Mouse (Mus musculus) spleen, postnatal 14 days (tissue): ENCODE data around the gene Vwf.

Source experiments
- DNase-seq, 2 experiments: peaks; one replicate each; pipeline ENCODE4 v3.0.0; 2021 to 2022; ENCODE audit warnings: low spot score in 2 of 2

Vwf gene

DNA sequence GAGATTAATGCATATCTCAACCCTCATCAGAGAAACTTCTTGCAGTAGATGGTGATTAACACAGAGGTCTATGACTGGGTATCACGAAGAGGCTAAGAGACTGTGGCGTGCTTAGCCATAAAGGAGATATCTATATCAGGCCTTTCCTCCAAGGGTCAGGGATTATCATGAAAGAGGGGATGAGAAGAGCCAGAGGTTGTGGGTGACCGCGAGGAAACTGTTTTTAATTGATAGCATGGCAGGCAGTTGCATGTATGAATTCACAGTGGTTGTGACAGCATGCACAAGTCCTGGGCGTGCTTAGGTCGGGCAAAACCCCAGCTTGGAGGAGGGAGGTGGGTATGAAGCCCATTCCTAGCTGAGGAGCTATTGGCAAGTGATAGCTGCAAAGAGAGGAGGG lies 5.3 kb upstream of the Vwf start:
- DNase-seq = no peak

DNA sequence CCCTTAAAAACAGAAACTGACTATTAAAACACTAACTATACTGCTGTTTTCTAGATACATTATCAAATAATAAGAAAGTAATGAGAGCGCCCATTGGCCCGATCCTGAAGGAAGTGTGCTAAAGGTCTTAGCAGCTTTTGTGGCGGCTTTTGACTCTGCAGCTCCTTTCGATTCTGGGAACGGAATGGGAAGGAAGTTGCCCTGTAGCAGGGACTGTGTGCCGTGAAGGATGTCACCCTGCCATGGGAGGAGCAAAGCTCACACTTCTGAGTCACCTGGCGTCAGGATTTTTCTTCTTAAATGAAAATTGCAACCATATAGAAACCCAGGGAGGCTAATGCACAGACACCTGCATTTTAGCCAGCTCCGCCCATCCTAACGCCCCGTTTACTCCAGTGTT lies 1.8 kb downstream of the Vwf start:
- DNase-seq = no peak

DNA sequence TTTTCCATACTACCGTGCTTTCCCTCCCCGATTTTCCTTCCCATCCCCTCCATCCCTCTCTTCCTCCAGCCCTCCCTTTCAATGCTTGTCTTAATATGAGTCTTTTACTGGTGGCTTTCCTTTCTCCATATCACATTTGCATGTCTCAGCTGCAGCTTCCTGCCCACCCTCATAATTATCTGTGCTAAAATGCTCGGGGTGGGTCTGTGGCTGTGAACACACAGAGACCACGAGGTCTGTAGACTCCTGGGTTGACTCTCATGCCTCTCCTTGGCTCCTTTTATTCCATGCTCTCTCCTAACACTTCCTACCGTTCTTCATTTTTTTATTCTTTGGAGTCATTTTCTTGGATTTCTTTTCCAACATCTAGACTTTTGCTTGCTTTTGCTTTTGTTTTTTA lies 3.6 kb downstream of the Vwf start:
- DNase-seq = no peak

DNA sequence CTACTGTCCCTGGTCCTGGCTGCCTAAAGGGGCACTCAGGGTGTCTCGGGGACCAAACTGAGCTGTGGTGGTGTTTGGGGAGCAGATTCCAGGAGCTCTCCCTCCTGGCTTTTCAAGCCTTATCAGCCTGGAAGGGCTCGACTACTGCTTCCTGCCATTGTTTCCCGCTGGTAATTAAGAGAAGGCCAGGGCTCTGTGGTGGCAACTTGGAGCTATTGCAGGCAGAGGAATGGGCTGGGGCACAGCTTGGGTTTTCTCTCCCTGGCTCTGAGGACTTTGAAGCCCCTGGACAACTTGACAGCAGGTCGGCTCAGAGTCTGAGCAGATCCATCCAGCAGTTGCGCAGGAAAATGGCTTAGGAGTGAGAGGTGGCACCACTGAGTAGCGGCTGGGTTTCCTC lies 6.2 kb downstream of the Vwf start:
- no peak for DNase-seq

DNA sequence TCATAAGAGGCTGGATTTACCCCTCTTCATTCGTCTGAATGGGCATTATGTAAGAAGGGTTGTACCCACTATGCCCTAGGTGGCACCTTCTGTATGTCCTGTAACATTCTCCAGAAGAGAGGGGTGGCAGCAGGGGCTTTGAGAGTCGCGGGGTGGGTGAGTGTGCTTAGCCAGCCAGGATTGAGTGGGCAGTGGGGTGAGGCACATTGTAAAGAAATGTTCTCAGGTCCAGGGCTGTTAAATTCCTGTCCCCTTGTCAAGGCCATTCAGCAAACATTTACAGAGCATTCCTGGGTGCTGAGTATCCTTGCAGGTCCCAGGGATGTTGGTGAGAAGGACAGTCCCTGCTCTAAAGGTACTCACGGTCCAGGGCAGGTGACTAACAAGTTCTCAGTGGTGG lies 7.0 kb downstream of the Vwf start:
- no peak for DNase-seq

DNA sequence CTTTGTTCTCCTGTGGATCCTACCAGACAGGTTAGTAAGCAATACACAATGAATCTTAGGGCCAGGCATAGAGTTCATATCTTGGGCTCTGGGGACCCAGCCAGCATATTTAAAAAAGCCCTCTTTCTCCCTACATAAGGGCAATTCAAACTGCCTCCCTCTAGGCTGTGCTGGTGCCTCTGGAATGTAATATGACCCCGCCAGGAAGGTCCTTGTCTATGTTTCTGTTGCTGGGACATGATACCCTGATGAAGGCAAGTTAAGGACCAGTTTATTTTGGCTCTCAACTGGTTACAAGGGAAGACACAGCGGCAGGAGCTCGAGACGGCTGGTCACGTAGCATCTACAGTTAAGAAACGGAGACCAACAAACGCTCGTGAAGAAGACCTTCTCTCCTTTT lies 12.3 kb downstream of the Vwf start:
- DNase-seq = no peak

DNA sequence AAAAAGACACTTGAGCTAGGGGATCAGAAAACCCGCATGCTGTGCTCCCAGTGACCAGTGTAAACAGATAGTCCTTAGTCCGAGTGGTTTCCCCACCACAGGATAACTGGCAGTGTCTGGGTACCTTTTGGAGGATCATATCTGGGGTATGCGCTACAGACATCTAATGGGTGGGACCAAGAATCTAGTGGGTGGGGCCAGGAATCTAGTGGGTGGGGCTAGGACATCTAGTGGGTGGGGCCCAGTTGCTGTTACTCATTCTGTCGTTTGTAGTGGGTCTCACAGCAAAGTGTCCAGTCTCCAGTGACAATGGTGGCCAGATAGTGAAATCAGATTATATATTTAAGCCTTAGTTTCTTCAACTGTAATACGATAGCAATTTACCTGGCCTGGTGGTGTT lies 14.5 kb downstream of the Vwf start:
- peak; percentile 38 to 41 for DNase-seq

DNA sequence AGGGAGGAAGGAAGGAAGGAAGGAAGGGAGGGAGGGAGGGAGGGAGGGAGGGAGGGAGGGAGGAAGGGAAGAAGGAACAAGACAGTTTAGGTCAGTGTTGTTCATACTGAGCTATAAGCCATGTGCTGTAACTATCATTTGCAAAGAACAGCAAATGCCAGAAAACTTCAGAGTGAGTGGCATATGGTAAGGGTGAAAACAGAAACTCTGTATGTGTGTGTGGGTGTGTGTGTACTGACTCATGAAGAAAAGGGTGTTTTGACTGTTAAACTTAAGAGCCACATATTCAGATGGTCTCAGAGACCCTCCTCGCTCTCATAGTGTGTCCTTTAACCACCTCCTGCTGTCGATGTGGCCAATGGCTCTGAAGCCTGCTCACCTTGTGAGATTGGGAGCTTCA lies 14.9 kb downstream of the Vwf start:
- no peak for DNase-seq

DNA sequence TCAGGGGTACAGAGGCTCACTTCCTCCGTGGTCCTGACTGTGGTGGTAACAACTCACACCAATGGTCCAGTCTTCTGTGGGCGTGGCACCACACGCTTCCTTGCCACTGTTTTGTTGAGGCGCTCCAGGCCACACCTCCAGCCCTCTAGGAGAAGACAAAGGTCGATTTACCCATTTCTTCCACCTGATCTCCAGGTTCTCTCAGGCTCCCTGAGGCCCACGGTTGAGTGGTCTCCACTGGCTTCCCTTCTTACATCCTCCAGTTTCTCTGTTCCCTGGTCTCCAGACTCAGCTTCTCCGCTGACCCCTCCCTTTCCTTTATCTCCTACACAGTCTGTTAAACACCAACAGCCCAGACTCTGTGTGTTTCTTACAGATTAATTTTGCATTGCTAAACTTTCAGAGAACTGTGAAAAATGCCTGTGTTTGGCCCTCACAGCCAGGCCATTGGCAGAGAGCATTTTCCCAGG lies 18.3 kb downstream of the Vwf start:
- DNase-seq = peak in 1 of 2 experiments; percentile 24

DNA sequence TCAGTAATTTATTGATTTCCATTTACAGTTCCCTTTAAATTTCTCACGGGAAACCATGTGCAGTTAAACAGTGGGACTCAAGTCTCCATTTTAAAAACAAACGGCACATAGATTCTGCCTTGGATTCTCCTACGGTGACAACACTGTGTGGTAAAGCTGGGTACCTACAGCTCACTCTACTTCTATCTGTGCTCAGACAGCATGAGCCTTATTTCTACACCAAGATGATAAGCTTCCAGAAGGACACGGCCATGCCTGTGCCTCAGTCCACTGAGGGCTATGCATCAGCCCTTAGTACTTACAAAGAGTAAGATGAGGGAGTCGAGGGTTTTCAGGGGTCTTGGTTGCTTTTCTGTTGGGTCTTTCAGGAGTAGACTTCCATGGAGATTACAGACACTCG lies 18.8 kb downstream of the Vwf start:
- no peak for DNase-seq

DNA sequence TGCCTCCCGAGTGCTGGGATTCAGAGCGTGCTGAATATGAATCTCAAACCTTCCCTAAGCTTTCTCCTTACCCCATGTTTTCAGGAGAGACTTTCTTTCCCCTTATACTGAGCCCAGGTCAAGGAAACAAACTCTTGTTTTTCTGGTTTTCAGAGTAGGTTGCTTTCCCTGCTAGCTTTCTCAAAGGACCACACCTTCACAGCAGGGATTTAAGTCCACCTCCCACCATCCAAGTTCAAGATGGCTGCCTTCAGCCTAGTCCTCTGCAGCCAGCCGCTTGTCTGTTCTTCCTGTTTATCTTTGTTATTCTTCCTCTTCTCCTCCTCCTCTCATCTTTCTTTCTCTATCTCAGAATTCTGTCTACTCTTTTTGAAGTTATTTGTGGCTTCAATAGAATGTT lies 20.1 kb downstream of the Vwf start:
- DNase-seq = no peak

DNA sequence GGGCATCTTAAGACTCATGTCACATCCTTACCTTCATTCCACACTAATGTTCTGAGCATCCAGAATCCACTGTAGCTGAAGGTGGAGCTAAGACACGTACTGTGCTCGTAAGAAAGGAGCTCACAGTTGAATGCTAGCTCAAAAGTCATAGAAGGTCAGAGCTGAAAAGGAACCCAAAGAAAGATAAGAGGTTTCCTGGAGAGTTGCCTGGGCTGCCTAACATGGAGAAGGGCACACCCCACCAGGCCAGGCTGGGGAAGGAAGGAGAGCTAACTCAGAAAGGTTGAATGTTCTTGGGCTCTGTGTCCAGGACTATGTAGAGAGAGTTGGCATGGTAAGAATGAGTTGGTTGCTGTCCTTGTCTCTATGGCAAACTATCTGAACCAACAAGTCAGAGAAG lies 21.8 kb downstream of the Vwf start:
- DNase-seq = no peak

DNA sequence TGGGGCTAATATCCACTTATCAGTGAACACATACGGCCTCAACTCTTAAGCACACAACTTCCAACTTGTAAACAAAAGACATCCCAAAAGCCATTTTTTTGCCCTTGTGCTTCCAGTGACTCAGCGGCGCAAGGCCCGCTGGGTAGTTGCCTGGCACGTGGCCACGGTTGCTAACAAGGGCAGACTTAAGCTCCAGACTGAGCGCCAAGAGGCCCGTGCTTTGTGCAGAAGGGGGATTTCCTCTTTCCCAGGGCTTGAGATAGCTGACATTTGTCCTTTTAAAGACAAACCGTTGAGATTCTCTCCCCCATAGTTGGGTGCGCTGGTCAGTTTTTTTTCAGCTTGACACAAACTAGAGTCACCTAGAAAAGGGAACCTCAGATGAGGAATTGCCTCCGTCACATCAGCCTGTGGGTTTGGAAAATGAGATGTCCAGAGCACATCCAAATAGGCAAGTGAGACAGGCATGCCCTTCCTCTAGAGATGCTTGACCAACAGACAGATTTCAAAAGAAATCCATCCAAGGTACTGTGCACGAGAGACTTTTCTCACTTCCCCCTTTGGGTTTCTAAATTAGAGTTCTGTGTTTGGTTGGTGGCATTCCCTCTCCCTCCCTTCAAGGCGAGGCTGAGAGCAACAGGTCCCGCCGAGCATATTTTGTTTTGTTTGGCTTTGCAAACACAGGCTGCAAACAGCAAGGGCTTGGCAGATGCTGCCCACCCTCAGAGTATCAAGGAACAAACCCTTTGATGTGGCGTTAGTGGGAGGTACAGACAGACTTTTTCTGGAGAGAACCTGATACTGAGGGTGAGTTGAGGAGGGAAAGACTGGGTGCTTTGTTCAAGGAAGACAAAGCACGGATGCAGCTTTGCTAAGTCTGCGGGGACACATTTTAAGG lies 26.0 kb downstream of the Vwf start:
- DNase-seq = peak; percentile 64 to 70

DNA sequence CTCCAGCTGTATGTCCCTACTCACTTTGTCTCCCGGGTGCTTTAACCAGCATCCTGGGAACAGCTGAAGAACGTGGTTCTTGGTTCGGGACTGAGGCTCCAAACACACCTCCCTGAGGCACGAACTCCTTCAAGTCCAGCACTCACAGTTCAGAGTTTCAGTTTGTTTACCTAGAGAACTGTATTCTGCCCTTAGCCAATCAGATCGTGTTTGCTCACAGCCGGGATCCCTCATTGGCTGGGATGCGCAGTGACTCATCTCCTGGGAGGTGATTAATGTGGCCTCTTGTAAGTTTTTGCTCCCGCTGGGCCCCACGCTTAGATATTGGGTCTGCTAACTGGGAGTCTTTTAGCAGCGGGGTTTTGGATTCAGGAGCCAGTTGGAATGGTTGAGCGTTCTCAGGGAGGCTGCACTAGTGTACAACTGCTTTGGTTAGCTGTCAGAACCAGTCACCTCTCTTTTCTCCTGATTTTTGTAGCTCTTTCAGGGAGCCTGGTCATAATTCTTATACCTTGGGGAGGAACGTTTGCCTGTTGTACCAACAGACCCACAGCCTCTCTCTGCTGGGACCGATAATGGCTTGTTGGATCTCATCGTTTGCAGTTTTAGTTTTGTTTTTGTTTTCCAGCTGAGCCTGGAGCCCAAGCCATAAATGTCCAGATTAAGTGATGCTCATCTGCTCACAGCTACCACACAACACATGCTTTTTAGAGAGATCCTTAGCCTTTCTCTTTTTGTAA lies 26.8 kb downstream of the Vwf start:
- DNase-seq = peak; percentile 72 to 77

DNA sequence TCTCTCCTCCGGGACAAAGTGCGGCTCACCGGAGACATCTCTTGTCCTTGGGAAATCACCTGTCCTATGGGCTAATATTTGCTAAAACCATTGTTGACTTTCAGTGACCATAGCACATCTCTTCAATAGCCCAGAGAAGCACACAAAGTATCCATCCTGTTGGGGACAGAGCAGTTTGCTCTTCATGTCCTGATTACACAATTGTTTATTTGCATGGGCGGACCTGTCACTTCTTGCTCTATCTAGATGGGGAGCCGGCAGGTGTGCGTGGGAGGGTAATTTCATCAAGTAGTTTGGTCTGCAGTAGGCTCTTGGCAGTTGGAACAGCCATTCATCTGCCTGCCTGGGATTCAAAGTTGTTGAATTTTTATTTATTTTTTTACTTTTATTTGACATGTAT lies 28.5 kb downstream of the Vwf start:
- no peak for DNase-seq

DNA sequence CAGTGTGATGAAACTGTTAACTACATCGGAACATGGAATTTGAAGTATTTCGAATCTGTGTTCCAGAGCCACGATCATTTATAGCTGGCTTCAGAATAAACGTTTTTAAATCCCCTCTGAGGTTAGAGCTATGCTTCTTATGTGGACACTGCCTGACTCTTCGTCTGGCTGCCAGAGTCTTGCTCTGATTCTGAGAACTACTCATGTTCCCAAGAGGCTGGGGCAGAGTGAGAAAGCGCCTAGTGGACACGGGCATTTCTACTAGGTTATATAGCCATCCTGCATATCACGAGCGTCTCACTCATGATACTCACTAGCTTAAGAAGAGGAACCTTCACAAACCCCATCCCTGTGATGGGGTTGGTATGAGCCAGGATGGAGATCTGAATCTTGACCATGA lies 30.7 kb downstream of the Vwf start:
- DNase-seq = no peak

DNA sequence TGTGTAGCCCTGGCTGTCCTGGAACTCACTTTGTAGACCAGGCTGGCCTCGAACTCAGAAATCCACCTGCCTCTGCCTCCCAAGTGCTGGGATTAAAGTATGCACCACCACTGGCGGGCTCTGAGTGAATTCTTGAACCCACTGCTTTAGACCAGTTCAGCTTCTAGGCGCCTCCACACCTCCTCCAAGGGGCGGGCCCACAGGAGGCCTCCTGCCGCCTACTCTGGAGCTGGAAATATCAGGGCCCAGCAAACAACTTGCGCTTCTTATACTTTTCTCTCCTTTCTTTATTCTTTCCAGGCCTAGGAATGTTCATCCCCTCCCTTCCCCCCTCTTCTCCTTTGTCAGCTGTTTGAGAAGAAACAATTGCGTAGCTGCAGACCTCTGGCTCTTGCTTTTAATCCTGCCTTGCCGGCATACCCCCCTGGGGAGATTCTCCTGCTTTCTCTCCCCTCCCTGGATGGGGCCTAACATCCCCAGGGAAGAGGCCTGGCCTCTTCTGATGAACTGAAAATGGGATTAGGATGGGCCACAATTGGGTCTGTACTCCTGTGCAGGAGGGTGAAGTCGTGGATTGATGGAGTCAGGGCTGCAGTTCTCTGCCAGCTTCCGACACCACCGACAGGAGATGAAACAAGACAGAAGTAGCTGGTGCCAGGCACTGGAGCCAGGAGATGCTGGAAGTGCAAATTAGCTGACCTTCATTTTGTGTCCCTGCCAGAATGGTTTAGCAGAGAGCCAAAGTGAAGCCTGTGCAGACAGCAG lies 31.5 kb downstream of the Vwf start:
- DNase-seq = no peak

DNA sequence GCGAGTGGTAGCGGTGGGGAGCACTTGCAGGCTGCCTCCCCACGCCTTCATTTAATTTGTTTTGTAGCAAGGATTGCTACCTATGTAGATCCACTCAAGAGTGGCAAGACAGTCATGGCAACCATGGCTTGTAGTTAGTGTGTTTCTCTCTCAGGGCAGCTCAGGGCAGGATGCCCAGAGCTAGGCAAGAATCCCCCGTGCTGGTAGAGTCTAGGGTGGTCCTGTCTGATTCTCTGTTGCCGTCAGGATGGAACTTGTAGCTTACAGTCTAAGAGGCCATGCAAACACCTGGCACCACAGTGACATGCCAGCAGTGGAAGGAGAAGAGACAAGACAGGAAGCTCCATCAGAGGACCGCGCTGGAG lies 32.1 kb downstream of the Vwf start:
- no peak for DNase-seq

DNA sequence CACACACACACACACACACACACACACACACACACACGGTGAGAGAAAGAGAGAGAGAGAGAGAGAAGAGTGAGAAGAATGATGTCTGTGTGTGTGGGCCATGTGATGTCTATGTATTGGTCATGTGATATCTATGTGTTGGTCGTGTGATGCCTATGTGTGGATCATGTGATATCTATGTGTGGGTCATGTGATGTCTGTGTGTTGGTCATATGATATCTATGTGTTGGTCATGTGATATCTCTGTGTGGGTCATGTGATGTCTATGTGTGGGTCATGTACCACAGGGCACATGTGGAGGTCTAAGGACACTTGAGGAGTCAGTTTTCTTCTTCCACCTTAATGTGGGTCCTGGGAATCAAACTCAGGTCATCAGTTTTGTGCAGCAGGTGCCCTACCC lies 33.3 kb downstream of the Vwf start:
- DNase-seq = no peak

DNA sequence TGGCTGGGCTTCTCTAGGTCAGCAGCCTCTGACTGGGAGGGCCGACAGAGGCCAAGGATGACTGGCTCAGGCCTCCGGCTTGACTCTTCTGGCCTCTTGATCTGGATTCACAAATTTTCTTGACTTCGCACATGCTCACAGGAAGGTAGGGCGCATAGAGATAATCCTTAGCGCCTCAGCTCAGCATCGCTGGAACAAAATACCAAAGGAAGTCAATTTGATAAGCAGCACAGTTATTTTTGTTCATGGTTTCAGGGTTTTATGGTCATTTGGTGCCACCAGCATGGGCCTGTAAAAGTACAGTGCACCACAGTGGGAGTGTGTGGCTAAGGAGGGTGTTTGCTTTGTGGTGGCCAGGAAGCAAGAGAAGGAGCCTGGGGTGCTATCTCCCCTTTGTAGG lies 37.1 kb downstream of the Vwf start:
- DNase-seq = no peak

DNA sequence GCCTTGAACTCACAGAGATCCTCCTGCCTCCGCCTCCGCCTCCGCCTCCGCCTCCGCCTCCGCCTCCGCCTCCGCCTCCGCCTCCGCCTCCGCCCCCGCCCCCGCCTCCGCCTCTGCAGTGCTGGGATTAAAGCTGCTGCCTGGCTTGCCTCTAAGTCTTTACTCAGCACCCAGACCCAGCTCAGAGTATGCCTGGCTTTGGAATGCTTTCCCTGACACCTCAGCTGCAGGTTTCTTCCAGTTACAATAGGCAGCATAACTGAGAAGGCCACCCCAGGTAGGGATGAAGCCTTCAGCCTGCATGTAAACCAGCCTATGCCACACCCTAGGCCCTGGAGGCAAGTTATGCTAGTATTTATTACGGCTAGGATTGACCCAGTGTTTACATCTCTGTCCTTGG lies 37.7 kb downstream of the Vwf start:
- no peak for DNase-seq

DNA sequence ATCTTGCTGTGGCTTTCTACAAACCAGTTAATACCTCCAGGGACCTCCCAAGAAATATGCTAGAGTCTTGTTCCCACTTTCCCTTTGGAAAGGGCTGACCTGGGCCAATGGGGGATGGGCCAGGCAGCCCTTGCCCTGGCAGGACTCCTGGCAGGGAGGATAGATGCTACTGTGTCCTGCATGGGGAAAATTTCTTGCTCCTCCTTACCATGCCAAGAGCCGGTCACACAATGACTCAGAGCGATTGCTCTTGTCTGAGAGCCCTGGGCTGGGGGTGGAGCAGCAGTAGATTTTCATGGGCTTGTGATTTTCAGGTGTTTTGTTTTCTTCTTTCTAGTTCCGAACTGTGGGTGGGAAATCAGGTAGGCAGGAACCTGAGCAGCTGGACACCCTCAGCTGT lies 39.0 kb downstream of the Vwf start:
- DNase-seq = no peak
